Mouse (Mus musculus): ENCODE data around the gene Setdb1. TPM values are rescaled to one million over a fixed set of nuclear protein-coding genes. Genes with fewer than 3 reads are reported as not detected.

The Setdb1 gene
- total RNA-seq, 2 experiments from 2014 or later = 16.2 to 18.2 TPM

- DNase-seq = no peak
- intact Hi-C loops (cut with DNase I) = no loop called here
These were observed 37.0 kb downstream of the Setdb1 start for GRCm38 (mm10) chr3:95319701-95320625.

- intact Hi-C loops (cut with DNase I) = no loop called here
- DNase-seq = no peak
These were observed 37.9 kb downstream of the Setdb1 start for GRCm38 (mm10) chr3:95319110-95319509.

GRCm38 (mm10) chr3:95318548-95318947 is 38.5 kb downstream of the Setdb1 start:
- peak; percentile 57 to 62 for DNase-seq
- intact Hi-C loops (cut with DNase I) = no loop called here

GRCm38 (mm10) chr3:95317414-95318080 is 39.5 kb downstream of the Setdb1 start:
- DNase-seq = peak; percentile 66 to 71
- intact Hi-C loops (cut with DNase I) = no loop called here

GRCm38 (mm10) chr3:95315844-95316550 is 41.0 kb downstream of the Setdb1 start:
- intact Hi-C loops (cut with DNase I) = loop anchor here (1.0 to 2.0 kb wide), 2 partner anchors 33 to 99 kb away; partner anchors contain the start of genes Gabpb2 and Prune1
- peak; percentile 21 to 24 for DNase-seq

- intact Hi-C loops (cut with DNase I) = loop anchor here (1.0 to 2.0 kb wide), 2 partner anchors 32 to 98 kb away; partner anchors contain the start of genes Gabpb2 and Prune1
- DNase-seq = peak; percentile 95
These were observed 41.7 kb downstream of the Setdb1 start for GRCm38 (mm10) chr3:95315094-95315843.

GRCm38 (mm10) chr3:95314486-95315093 is 42.4 kb downstream of the Setdb1 start, which contains the start of gene Cers2:
TSS of gene Cers2 (plus strand) at chr3:95314791.
- intact Hi-C loops (cut with DNase I) = loop anchor here (1.0 to 2.0 kb wide), 2 partner anchors 32 to 97 kb away; partner anchors contain the start of genes Gabpb2 and Prune1
- no peak for DNase-seq

- DNase-seq = no peak
- intact Hi-C loops (cut with DNase I) = loop anchor here (2.0 kb wide), 1 partner anchor 31 kb away; the partner anchor contains the start of gene Prune1
These were observed 42.9 kb downstream of the Setdb1 start for GRCm38 (mm10) chr3:95314075-95314474.

GRCm38 (mm10) chr3:95313476-95313875 is 43.5 kb downstream of the Setdb1 start:
- intact Hi-C loops (cut with DNase I) = no loop called here
- DNase-seq = no peak

- DNase-seq = peak; percentile 16 to 23
- intact Hi-C loops (cut with DNase I) = no loop called here
These were observed 44.4 kb downstream of the Setdb1 start for GRCm38 (mm10) chr3:95312623-95313022.

- peak; percentile 72 to 83 for DNase-seq
- intact Hi-C loops (cut with DNase I) = loop anchor here (2.0 kb wide), 1 partner anchor 84 kb away; no protein-coding TSS in a partner anchor
These were observed 45.8 kb downstream of the Setdb1 start for GRCm38 (mm10) chr3:95310968-95311882.

GRCm38 (mm10) chr3:95310496-95310895 is 46.5 kb downstream of the Setdb1 start:
- intact Hi-C loops (cut with DNase I) = loop anchor here (2.0 kb wide), 1 partner anchor 84 kb away; no protein-coding TSS in a partner anchor

GRCm38 (mm10) chr3:95307100-95307499 is 49.9 kb downstream of the Setdb1 start, which contains the start of gene Anxa9:
TSS of gene Anxa9 (minus strand) at chr3:95307176.
- no peak for DNase-seq
- intact Hi-C loops (cut with DNase I) = no loop called here

More at GRCm38 (mm10) chr3:95310496-95310895, 46.5 kb downstream of the Setdb1 start:
- no peak for DNase-seq

- DNase-seq = no peak
- intact Hi-C loops (cut with DNase I) = no loop called here
These were observed 50.8 kb downstream of the Setdb1 start for GRCm38 (mm10) chr3:95306244-95306643.

GRCm38 (mm10) chr3:95301204-95301796 is 55.7 kb downstream of the Setdb1 start:
- intact Hi-C loops (cut with DNase I) = no loop called here

GRCm38 (mm10) chr3:95298018-95298417 is 59.0 kb downstream of the Setdb1 start:
- intact Hi-C loops (cut with DNase I) = no loop called here

More at GRCm38 (mm10) chr3:95301204-95301796, 55.7 kb downstream of the Setdb1 start:
- no peak for DNase-seq

GRCm38 (mm10) chr3:95296103-95296469 is 60.9 kb downstream of the Setdb1 start:
- DNase-seq = peak in 1 of 2 experiments; percentile 62
- intact Hi-C loops (cut with DNase I) = no loop called here

More at GRCm38 (mm10) chr3:95298018-95298417, 59.0 kb downstream of the Setdb1 start:
- no peak for DNase-seq

Data from heart, postnatal 10 days (tissue).